Mouse (Mus musculus) naive thymus-derived CD4-positive, alpha-beta T cell, adult 2 months (primary cell): ENCODE measurements around the gene Efcab2.

Source experiments
- DNase-seq: peaks from one replicate; pipeline ENCODE4 v3.0.0-alpha.2; 2011; ENCODE audit warnings: low read depth

Efcab2 gene

DNA sequence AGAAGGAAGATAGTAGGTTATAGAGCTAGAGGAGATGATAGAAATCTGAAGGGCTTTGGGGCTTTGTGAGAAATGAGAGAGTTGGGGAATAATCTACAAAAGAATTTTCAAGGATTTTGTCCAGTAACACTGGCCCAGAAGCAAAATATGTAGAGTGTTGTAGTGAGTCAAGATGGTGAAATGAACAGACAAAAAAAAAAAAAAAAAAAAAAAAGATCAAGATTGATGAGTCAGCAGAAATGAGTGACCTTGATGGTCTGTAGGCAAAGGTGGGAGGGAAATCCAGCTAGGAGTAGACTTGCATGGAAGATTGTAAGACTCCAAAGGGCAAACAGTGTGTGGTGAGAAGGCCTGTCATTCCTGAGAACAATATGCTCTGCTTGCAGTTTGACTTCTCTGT lies 78.0 kb downstream of the Efcab2 start:
- no peak for DNase-seq

DNA sequence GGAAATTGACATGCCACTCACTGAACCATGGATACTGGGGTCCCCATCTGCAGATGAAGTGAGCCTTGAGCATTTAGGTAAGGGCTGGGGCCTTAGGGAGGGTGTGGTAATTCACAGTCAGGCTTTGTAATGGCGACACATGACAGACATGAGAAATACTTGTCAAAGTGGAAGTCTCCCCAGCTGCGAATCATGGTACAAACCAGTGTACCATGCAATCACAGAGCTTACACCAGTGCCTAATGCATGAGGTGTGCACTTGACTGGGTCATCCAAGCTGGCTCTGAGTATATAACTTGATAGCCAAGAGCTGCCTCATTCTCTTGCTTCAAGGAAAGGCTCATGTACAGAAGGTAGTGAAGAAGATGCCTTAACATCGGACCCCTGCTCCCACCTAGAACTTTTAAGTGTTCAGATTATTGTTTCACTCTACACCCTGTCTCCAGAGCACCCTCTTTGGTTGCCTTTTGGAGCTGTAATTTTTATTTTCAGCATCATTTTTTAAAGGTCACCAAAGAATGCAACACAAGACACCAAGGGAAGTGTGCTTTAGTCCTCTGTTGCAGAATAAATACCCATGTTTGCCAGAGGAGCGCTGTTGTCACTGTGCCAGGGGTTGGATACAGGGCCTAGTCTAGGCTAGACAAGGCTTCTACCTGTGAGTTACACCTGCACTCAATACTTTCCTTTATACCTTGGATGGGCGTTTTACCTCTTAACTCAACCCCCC lies 79.4 kb downstream of the Efcab2 start:
- DNase-seq: no peak

DNA sequence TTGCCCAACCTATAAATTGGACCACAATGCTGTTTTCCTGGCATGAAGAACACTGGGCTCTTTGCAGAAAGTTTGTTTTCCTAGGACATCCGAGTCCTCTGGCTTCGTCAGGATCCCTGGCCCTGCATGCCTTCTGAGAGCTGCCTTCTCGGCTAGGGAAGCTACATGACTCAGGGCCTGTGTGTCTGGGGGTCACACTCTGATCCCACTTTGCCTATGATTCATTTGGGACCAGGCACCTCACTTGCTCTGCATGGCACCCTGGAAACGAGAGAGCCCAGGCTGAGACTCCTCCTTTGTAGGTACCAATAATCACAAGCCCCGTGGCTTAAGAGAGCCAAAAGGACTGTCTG lies 80.0 kb downstream of the Efcab2 start:
- DNase-seq: no peak

DNA sequence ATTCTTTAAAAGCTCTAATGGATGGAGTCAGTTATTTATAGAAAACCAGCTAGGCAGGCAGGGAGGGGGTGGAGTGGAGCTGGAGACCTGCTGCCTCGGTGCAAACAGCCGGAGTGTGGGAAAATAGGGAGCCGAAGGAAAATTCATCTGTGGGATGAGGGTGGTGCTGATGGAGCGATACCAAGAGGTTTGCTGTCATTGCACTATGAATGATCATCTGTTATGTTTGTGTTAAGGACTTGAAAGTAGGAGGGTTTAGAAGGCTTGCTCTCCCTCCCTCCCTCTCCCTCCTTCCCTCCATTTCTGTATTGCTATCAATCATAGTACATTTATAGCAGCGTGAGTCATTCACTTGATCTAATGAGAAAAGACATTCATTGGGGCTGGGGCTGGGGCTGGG lies 80.9 kb downstream of the Efcab2 start:
- DNase-seq: no peak

DNA sequence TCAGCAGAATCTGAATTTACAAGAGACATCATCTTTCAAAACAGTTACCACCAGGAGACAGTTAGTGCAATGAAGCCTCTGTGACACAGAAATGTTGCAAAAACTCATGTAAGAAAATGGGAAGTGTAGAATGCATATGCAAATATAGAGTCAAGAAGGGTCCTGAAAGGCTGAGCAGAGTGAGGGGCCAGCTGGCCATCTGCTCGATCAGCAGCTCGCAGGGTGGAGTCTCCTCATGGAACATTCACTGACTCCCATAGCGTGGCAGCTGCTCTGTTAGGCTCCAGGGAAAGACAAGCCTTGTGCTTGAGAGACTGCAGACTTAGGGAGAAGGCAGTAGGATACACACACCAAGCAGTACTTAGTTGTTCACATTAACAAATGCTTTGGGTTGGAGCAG lies 83.2 kb downstream of the Efcab2 start:
- no peak for DNase-seq

DNA sequence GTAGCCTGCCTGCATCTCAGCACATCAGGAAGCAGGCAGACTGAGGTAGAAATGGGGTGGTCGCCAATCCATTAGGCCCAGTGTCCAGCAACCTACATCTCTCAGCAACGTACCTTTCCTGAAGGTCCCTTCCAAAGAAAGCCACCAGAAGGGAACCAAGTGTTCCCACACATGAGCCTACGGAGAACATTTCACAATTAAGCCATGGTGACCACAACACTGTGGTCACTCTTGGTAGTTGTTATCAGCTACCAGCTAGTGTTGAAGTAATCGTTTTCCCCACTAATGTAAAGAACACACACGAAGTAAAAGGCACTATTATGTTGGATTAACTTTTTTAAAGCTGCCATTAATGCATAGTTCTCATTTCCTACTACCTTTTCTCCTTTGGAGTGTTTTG lies 85.8 kb downstream of the Efcab2 start:
- DNase-seq: no peak

DNA sequence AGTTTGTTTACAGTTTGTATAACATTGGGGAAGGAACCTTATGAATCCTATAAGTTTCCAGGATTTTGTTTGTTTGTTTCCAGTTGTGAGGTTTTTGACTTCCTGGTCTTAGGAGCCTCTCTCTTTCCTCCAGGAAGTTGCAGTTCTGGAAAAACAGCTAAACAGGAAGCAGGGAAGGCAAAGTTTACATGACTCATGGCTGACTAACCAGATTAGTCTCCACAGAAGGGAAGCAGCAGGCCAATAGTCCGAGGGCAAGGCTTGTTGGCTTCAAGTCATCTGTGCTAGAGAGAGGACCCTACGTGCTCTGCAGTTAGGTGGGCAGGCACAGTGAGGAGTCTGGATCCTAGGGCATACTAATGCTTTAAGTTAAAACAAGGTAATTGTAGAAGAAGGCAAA lies 86.6 kb downstream of the Efcab2 start:
- DNase-seq: no peak

DNA sequence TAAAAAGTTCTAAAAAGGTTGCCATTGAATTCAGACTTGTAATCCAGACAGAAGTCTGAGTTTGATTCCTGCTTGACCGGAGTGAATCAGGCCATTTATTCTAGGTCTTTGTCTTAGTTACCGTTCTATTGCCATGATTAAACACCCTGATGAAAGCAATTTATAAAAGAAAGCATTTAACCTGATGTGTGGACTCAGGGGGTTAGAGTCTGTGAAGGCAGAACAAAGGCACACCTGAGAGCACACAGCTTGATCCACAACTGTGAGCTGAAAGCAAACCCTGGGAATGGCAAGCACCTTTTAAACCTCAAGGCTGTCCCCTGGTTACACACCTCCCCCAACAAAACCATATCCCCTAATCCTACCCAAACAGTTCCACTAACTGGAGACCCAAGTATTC lies 90.3 kb downstream of the Efcab2 start:
- no peak for DNase-seq

DNA sequence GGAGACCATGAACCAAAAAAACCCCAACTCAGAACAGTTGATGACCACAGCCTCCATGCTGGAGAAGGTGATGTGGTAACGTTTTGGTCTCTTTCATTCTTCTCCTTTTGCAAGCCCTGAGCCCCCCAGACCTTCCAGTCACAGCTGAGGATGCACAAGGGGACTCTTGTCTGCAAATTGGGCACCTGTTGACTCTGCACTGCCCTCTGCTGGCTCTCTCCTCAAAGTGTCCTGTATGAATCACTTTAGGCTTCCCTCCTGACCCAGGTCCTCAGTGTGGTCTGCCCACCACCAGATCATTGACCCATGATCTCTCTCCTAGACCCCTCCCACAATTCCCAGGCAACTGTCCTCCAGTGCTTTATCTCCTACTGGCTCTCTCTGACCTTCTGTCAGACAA lies 91.0 kb downstream of the Efcab2 start:
- peak; percentile 23 for DNase-seq

DNA sequence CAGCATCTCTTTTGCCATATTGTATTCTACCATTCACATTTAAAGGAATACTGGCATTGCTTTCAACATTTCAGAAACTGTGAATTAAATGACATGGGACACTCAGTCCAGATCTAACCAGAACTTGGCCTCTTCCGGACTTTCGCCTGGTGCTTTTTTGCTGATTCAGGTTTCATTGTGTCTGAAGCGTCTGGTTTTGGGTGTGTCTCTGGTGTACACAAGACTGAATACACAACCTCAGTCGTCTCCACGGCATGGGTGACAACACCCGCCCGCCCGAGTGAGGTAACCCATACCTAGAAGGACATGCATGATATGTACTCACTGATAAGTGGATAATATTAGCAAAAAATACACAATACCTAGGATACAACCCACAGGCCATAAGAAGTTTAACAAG lies 101.1 kb downstream of the Efcab2 start:
- DNase-seq: no peak

DNA sequence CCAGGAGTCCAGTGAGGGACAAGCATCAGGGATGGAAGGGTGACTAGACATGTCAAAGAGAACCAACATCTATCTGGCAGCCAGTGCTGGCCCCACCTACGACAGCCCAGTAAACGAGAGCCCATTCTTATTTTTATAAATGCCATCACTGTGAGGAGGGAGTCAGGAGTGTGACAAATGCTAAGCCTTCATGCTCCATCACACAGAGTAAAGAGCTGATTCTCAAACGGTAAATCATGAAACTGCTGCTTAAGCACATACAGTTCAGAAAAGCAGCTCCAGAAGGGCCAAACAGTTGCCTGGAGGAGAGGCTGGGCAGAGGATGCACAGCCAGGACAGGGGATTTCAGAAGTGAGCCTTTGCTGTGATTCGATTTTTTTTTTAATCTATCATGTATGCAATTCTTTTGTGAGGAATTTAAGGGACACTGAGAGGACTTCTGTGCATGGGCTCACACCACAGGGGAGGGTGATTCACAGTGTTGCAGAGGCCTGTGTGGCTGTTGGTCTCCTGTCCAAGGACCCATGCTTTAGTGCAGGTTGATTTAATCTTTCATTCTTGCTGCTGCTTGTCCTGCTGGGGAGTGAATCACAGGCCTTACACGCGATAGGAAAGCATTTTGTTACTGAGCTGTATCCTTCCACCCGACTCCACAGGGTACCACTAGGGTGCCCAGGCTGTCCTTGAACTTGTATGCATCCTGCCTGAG lies 106.6 kb downstream of the Efcab2 start:
- DNase-seq: no peak

DNA sequence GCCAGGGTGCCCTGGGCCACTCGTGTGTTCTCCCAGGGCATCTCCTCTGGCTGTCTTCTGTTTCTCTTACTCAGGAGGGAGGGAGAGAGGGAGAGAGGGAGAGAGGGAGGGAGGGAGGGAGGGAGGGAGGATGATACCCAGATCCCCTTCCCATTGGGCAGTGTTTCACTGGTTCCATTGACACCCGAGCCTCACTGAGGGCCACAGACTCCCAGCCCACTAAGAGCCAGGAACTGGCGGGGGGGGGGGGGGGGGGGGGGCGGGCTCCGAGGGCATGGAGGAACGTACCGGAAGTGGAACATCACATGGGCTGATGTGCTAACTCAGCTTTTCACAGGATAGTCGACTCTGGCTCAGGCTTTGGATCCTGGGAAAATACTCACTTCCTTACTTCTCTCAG lies 108.1 kb downstream of the Efcab2 start:
- no peak for DNase-seq

DNA sequence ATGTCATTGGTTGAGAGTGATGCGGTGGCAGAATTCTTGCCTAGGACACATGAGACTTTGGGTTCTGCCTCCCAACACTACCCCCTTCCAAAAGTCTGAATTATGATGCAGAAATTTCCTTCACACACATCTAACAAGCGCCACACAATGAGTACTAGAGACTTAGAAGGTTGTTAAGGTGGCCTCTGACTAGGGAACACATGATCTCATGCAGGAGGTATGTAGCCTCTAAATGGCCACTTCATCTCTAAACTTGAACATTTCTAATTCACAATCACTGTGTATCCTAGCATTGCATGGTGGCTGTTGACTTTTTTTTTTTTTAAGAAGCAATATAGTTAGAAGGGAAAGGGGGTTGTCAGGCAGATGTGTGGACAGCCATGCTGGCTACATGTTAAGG lies 110.0 kb downstream of the Efcab2 start:
- DNase-seq: no peak

DNA sequence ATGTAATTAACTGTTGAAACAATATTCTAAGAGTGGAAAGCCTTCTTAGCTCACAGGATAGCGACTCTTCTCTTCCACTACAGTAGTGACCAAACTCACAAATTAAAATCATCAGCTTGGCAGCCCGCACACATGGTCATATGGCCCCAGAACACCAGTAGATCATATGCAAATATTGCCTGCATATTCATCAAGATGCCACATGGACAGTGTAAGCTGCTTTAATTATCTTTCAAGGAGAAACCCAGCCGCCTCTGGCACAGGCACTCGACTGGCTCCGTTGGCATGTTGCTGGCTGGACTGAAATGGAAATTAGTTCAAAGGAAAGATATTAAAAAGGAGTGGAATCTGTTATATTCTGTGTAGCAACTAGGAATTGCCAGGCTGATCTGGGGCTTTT lies 116.5 kb downstream of the Efcab2 start:
- DNase-seq: no peak

DNA sequence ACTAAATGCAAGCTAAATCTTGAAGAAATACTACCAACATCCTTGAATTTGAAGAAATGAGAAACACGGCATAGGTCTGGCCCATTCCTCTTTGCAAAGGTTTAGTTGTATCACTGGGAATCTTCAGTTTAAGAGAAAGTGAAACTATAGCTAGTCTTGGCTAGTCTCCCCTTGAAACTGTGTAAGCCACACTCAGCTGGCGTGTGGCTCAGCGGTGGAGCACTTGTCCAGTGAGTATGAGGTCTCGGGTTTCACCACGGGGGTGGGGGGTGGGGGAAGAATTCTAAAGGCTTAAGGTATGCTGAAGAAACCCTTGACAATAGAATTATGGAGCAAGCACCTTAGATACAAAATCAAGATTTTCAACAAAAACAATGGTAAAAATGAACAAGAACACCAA lies 117.3 kb downstream of the Efcab2 start:
- DNase-seq: no peak

DNA sequence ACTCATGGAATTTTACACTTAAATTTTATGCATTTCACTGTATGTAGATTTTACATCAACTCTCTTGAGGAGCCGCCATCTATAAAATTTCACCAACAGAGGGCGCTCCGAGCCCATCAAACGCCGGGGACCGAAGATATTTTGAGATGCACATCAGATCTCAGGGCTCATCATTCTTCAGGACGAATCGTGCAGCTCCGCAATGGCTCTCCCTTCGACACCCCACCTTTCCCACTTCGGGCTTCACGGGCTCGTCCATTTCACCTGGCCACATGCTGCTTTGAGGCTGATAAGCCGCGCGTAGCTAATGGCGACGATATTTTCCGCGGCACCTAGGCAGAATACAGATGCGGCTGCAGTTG lies 121.3 kb downstream of the Efcab2 start:
- DNase-seq: peak; percentile 82

DNA sequence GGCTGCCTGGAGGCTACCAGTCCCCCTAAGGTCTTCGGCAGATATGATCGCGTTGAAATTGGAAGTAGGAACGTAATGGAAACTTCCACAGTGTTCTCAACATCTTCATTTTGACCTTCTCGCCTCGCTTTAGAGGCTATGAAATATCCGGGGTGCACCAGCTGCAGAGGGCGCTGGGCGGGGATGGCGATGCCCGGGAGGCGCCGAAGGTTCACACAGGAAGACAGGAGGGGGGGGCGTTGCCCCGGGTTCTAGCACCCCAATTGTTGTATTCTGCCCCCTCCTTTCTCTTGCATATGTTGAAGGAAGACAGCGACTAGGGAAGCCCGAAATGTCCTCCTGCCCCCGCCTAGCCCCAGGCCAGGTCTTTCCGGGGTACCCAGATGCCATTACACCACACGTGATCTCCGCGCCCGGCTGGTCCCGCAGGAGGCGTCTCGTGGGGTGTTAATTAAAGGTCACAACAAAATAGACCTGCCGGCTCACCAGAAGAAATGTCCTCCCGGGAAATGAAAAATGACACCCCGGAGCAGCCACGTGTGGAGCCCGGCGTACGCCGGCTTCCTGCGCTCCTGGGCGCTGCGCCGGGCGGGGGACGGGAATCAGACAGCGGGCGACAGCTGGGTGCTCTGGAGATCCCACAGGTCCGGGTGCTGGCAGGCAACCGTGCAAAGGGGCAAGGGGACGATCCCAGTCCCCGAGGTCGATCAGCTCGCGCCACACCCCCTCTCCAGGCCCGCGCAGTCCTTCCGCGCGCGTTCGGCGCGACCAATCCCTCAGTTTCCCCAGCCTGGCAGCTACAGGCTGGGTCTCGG lies 121.9 kb downstream of the Efcab2 start:
- DNase-seq: no peak

DNA sequence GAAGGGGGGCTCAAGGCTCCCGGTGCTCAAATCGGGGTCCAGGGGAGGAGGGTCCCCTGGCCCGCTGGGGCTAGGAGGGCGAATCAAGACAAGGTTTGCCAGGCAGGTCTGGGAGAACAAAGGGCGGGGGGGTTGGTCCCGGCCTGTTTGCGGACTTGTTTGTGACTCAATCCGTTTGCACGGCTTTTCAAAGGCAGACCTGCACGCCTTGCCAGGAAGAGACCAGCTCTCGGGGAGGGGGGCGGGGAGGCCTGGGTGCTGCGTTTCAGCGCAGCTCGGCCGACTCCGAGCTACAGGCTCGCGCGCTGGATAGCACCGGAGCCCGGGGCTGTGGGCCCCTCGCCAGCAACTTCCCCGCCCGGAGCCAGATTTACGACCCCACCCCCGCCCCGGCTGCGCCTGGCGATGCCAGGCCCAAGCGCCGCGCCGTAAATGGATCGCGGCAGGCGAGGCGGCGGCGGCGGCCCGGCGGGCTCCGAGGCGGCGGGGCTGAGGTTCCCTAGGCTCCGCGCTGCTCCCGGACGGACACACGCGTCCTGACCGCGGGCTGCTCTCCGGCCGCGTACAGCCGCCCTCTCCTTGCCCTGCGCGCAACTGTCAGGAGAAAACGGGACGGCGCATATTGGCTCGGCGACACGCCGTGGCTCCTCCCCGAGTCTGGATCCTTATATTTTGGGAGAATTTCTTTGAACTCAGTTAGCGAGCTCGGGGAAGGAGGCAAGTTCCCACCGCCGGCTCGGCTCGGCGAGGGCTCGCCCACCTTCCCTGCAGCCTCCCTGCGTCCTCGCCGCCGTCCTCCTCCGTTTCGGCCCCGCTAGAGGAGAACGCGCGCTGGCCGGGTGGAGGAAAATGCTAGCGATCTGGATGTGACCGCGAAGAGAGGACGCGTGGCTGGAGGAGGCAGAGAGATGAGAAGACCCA lies 122.8 kb downstream of the Efcab2 start, which contains the start of gene Kif26b:
Gene Kif26b (plus strand): TSS at position 695 of the 921 bp plus-strand sequence.
- peak; percentile 12 for DNase-seq

DNA sequence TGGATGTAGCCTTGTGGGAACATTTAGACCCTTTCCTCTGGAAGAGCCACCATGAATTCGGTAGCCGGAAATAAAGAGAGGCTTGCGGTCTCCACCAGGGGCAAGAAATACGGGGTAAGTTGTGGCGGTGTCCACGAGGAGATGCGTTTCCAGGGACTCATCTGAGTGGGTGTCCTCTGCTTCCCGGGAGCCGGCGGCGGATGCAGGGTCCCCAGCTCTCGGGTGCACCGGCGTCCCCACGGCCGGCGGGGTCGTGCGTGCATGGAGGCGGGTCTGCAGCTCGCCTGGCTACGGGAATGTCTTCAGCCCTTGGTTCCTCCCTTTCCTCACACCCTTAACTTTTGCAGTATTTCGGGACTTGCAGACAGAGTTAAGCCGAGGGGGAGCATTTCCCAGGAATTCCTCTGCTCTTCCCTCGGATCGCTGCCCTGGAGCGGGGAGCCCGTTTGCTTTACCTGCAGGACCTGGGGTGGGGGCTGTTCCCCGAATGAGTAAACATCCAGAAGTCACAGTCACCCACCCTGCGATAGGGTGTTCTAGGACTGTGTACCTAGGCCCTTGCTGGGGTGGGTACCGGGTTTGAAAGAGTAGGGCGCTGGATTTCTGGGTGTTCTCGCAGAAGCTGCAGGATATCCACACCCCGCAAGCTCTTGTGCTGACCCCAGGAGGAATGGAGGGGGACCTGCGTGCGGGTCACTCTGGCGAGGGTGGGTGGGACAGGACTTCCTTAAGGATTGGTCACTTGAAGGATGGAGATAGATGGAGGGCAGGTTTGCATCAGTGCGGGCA lies 123.8 kb downstream of the Efcab2 start:
- DNase-seq: peak; percentile 4

DNA sequence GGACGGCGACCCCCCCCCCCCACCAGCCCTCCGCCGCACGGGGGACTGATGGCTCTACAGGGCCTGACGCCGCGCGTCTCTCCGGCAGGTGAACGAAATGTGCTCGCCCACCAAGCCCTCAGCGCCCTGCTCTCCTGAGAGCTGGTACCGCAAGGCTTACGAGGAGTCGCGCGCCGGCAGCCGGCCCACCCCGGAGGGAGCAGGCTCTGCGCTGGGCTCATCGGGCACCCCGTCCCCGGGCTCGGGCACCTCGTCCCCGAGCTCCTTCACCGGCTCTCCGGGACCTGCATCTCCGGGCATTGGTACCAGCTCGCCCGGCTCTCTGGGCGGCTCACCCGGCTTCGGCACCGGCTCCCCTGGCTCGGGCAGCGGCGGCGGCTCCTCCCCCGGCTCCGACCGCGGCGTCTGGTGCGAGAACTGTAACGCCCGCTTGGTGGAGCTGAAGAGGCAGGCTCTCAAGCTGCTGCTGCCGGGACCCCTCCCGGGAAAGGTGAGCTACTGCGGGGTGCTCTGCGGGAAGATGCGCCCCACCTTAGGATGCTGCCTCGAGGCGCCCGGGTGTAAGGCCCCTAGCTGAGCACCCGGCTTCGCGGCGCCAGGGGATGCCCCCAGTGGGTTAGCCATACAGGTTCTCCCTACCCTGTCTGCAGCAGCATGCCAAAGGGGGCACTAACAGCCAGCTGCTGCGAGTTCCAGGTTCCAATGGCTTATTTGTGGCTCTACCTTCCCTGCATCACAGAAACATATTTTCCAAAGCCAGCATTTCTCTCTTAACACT lies 124.6 kb downstream of the Efcab2 start:
- peak; percentile 33 for DNase-seq
